Mouse (Mus musculus): ENCODE measurements around the gene Tpi1. TPM values are rescaled to one million over a fixed set of nuclear protein-coding genes. Genes with fewer than 3 reads are reported as not detected.

Tpi1 gene
- total and polyA plus RNA-seq, 2 experiments from 2014 or later = 1,142 to 1,544 TPM

GRCm38 (mm10) chr6:124770511-124770910 lies 43.6 kb downstream of the Tpi1 start:
- Histone ChIP-seq H3K4me2 (ENCODE audit: low read depth, low read length) (no peak overlapping the region), H3K9me3 (replicated peaks; ENCODE audit: control insufficient read depth, low read length) (no peaks in the 10 kb centered on the region), H3K9ac (replicated peaks; ENCODE audit: low read depth, low read length) (no peak overlapping the region), H3K27me3 (ENCODE audit: control insufficient read depth, insufficient read depth, low read length) (0 out of 2 replicates have a peak, but pooled peaks cover 7% of the 10 kb centered on the region), H3K4me1 (ENCODE audit: control insufficient read depth, insufficient read depth) (peaks cover 7% of the 10 kb centered on the region; the same call in 1 of the 2 replicates), H3K36me3 (replicated peaks; ENCODE audit: control insufficient read depth, insufficient read depth, low read length) (no peaks in the 10 kb centered on the region), H3K27ac (ENCODE audit: low read depth) (no peak overlapping the region), H3K4me3 (ENCODE audit: low read depth, low read length) (no peak overlapping the region)
- no peak for DNase-seq (ENCODE audit: low spot score)
- TF ChIP-seq CTCF (IDR thresholded peaks at IDR 0.05; ENCODE audit: low read depth) = no peak
- TF ChIP-seq EP300 (IDR thresholded peaks at IDR 0.05; ENCODE audit: low read depth) = no peak
- WGBS = 82% methylated on average over 15 of the region's 15 CpGs
- no peak for ATAC-seq (ENCODE audit: insufficient read depth, low read depth)

GRCm38 (mm10) chr6:124770013-124770412 lies 44.1 kb downstream of the Tpi1 start:
- no peaks in the 10 kb centered on the region for H3K9me3 ChIP-seq (replicated peaks; ENCODE audit: control insufficient read depth, low read length)
- no peak for TF ChIP-seq CTCF (IDR thresholded peaks at IDR 0.05; ENCODE audit: low read depth)
- no peak for TF ChIP-seq EP300 (IDR thresholded peaks at IDR 0.05; ENCODE audit: low read depth)
- no peak overlapping the region for H3K27ac ChIP-seq (ENCODE audit: low read depth)
- no peak for DNase-seq (ENCODE audit: low spot score)
- H3K9ac ChIP-seq (replicated peaks; ENCODE audit: low read depth, low read length) = 0 out of 2 replicates have a peak overlapping the region, but pooled peaks have one; percentile 37
- H3K4me1 ChIP-seq (ENCODE audit: control insufficient read depth, insufficient read depth) = peaks cover 7% of the 10 kb centered on the region; the same call in 1 of the 2 replicates
- peak overlapping the region; percentile 86 for H3K4me2 ChIP-seq (ENCODE audit: low read depth, low read length)
- no peak for ATAC-seq (ENCODE audit: insufficient read depth, low read depth)
- H3K27me3 ChIP-seq (ENCODE audit: control insufficient read depth, insufficient read depth, low read length) = 0 out of 2 replicates have a peak, but pooled peaks cover 7% of the 10 kb centered on the region
- 26% methylated on average over 7 of the region's 7 CpGs for WGBS
- no peaks in the 10 kb centered on the region for H3K36me3 ChIP-seq (replicated peaks; ENCODE audit: control insufficient read depth, insufficient read depth, low read length)
- H3K4me3 ChIP-seq (ENCODE audit: low read depth, low read length) = 0 out of 2 replicates have a peak overlapping the region, but pooled peaks have one; percentile 50

GRCm38 (mm10) chr6:124769101-124769765 lies 44.9 kb downstream of the Tpi1 start, which contains the start of gene Eno2:
Gene Eno2, minus strand, starts transcription at chr6:124769673.
- Histone ChIP-seq H3K4me1 (ENCODE audit: control insufficient read depth, insufficient read depth) (peaks cover 7% of the 10 kb centered on the region; the same call in 1 of the 2 replicates), H3K4me3 (ENCODE audit: low read depth, low read length) (peak within 1 kb of the TSS; percentile 50), H3K9ac (replicated peaks; ENCODE audit: low read depth, low read length) (peak within 1 kb of the TSS; percentile 37), H3K36me3 (replicated peaks; ENCODE audit: control insufficient read depth, insufficient read depth, low read length) (no peaks in the 10 kb centered on the region), H3K27me3 (ENCODE audit: control insufficient read depth, insufficient read depth, low read length) (0 out of 2 replicates have a peak, but pooled peaks cover 7% of the 10 kb centered on the region), H3K9me3 (replicated peaks; ENCODE audit: control insufficient read depth, low read length) (no peaks in the 10 kb centered on the region), H3K4me2 (ENCODE audit: low read depth, low read length) (peak within 1 kb of the TSS; percentile 86), H3K27ac (ENCODE audit: low read depth) (no peak within 1 kb of the TSS)
- peak; percentile 38 for DNase-seq (ENCODE audit: low spot score)
- peak; percentile 83 for ATAC-seq (ENCODE audit: insufficient read depth, low read depth)
- 1% methylated on average over 43 of the region's 54 CpGs for WGBS
- TF ChIP-seq EP300 (IDR thresholded peaks at IDR 0.05; ENCODE audit: low read depth) (no peak), CTCF (IDR thresholded peaks at IDR 0.05; ENCODE audit: low read depth) (no peak)

- Histone ChIP-seq H3K4me3 (ENCODE audit: low read depth, low read length) (peak overlapping the region; percentile 50), H3K9me3 (replicated peaks; ENCODE audit: control insufficient read depth, low read length) (no peaks in the 10 kb centered on the region), H3K36me3 (replicated peaks; ENCODE audit: control insufficient read depth, insufficient read depth, low read length) (no peaks in the 10 kb centered on the region), H3K9ac (replicated peaks; ENCODE audit: low read depth, low read length) (no peak overlapping the region), H3K4me1 (ENCODE audit: control insufficient read depth, insufficient read depth) (peaks cover 7% of the 10 kb centered on the region; the same call in 1 of the 2 replicates), H3K27me3 (ENCODE audit: control insufficient read depth, insufficient read depth, low read length) (0 out of 2 replicates have a peak, but pooled peaks cover 7% of the 10 kb centered on the region), H3K4me2 (ENCODE audit: low read depth, low read length) (peak overlapping the region; percentile 86), H3K27ac (ENCODE audit: low read depth) (no peak overlapping the region)
- no peak for ATAC-seq (ENCODE audit: insufficient read depth, low read depth)
- peak; percentile 3 for DNase-seq (ENCODE audit: low spot score)
- TF ChIP-seq EP300 (IDR thresholded peaks at IDR 0.05; ENCODE audit: low read depth) (no peak), CTCF (IDR thresholded peaks at IDR 0.05; ENCODE audit: low read depth) (no peak)
- WGBS = 13% methylated on average over 9 of the region's 9 CpGs
These were observed 45.4 kb downstream of the Tpi1 start for GRCm38 (mm10) chr6:124768704-124769044.

- no peak for ATAC-seq (ENCODE audit: insufficient read depth, low read depth)
- Histone ChIP-seq H3K27me3 (ENCODE audit: control insufficient read depth, insufficient read depth, low read length) (0 out of 2 replicates have a peak, but pooled peaks cover 7% of the 10 kb centered on the region), H3K4me2 (ENCODE audit: low read depth, low read length) (peak overlapping the region; percentile 86), H3K4me1 (ENCODE audit: control insufficient read depth, insufficient read depth) (peaks cover 7% of the 10 kb centered on the region; the same call in 1 of the 2 replicates), H3K36me3 (replicated peaks; ENCODE audit: control insufficient read depth, insufficient read depth, low read length) (no peaks in the 10 kb centered on the region), H3K4me3 (ENCODE audit: low read depth, low read length) (0 out of 2 replicates have a peak overlapping the region, but pooled peaks have one; percentile 50), H3K27ac (ENCODE audit: low read depth) (no peak overlapping the region), H3K9me3 (replicated peaks; ENCODE audit: control insufficient read depth, low read length) (no peaks in the 10 kb centered on the region), H3K9ac (replicated peaks; ENCODE audit: low read depth, low read length) (no peak overlapping the region)
- WGBS = 41% methylated on average over 19 of the region's 19 CpGs
- DNase-seq (ENCODE audit: low spot score) = peak; percentile 4
- TF ChIP-seq CTCF (IDR thresholded peaks at IDR 0.05; ENCODE audit: low read depth) (no peak), EP300 (IDR thresholded peaks at IDR 0.05; ENCODE audit: low read depth) (no peak)
These were observed 46.0 kb downstream of the Tpi1 start for GRCm38 (mm10) chr6:124767920-124768703.
